Mouse (Mus musculus): ENCODE measurements at regions not wholly inside any gene's neighbourhood (a gene's known extent, or its start where the extent isn't known, plus 50 kb on each side); places are given as distances from the start of the nearest gene placed in this dataset.

GRCm38 (mm10) chr15:51583636-51584035 lies 2301.1 kb upstream of the Gm7489 start:
- no peak for ATAC-seq

GRCm38 (mm10) chr15:51586146-51586545 lies 2298.6 kb upstream of the Gm7489 start:
- no peak for ATAC-seq

- ATAC-seq, result no peak
Observed at GRCm38 (mm10) chr15:51591406-51592068, 2293.2 kb upstream of the Gm7489 start.

- no peak for ATAC-seq
Observed at GRCm38 (mm10) chr15:51592069-51592435, 2292.7 kb upstream of the Gm7489 start.

- ATAC-seq, result no peak
Observed at GRCm38 (mm10) chr15:51592511-51593498, 2291.9 kb upstream of the Gm7489 start.

- no peak for ATAC-seq
Observed at GRCm38 (mm10) chr15:51594060-51594459, 2290.6 kb upstream of the Gm7489 start.

GRCm38 (mm10) chr15:51595655-51596054 lies 2289.1 kb upstream of the Gm7489 start:
- no peak for ATAC-seq

GRCm38 (mm10) chr15:51597841-51598240 lies 2286.9 kb upstream of the Gm7489 start:
- no peak for ATAC-seq

- ATAC-seq, result no peak
Observed at GRCm38 (mm10) chr15:51601128-51601855, 2283.4 kb upstream of the Gm7489 start.

GRCm38 (mm10) chr15:51621455-51621854 lies 2263.3 kb upstream of the Gm7489 start:
- ATAC-seq, result no peak

GRCm38 (mm10) chr15:51627463-51627862 lies 2257.2 kb upstream of the Gm7489 start:
- ATAC-seq, result no peak

GRCm38 (mm10) chr15:51628518-51628917 lies 2256.2 kb upstream of the Gm7489 start:
- ATAC-seq, result no peak

- no peak for ATAC-seq
Observed at GRCm38 (mm10) chr15:51631881-51632280, 2252.8 kb upstream of the Gm7489 start.

- no peak for ATAC-seq
Observed at GRCm38 (mm10) chr15:51633068-51633467, 2251.6 kb upstream of the Gm7489 start.

GRCm38 (mm10) chr15:51634726-51635125 lies 2250.0 kb upstream of the Gm7489 start:
- no peak for ATAC-seq

GRCm38 (mm10) chr15:51635129-51635920 lies 2249.4 kb upstream of the Gm7489 start:
- ATAC-seq, result no peak

- no peak for ATAC-seq
Observed at GRCm38 (mm10) chr15:51637570-51637969, 2247.1 kb upstream of the Gm7489 start.

GRCm38 (mm10) chr15:51643772-51644311 lies 2240.9 kb upstream of the Gm7489 start:
- no peak for ATAC-seq

GRCm38 (mm10) chr15:51646304-51646703 lies 2238.4 kb upstream of the Gm7489 start:
- no peak for ATAC-seq

GRCm38 (mm10) chr15:51652497-51652896 lies 2232.2 kb upstream of the Gm7489 start:
- ATAC-seq, result no peak

GRCm38 (mm10) chr15:51657621-51658020 lies 2227.1 kb upstream of the Gm7489 start:
- no peak for ATAC-seq

GRCm38 (mm10) chr15:51668340-51668739 lies 2216.4 kb upstream of the Gm7489 start:
- no peak for ATAC-seq
